Mouse (Mus musculus): Measurements from ENCODE around the gene Prl2b1. TPM values are rescaled to one million over a fixed set of nuclear protein-coding genes. Genes with fewer than 3 reads are reported as not detected.

The Prl2b1 gene
- polyA plus RNA-seq (2014; fragmentation: Nextera tagmentation; extraction: Ambion mirVana), result not detected in 2 replicates

- Histone ChIP-seq H3K36me3 (ENCODE audit: control insufficient read depth, insufficient read depth, low read length) (no peaks in the 10 kb centered on the region), H3K27ac (ENCODE audit: low read depth, low read length) (no peak within 1 kb of the TSS), H3K27me3 (replicated peaks; ENCODE audit: control insufficient read depth, insufficient read depth, low read length) (no peaks in the 10 kb centered on the region), H3K4me3 (ENCODE audit: low read depth, low read length) (no peak within 1 kb of the TSS), H3K4me1 (replicated peaks; ENCODE audit: control insufficient read depth, insufficient read depth, low read length) (no peaks in the 10 kb centered on the region), H3K4me2 (no peak within 1 kb of the TSS), H3K9ac (ENCODE audit: low read depth, low read length) (no peak within 1 kb of the TSS), H3K9me3 (ENCODE audit: control insufficient read depth, low read length) (no peaks in the 10 kb centered on the region)
- DNase-seq (ENCODE audit: low spot score), result no peak
- 72% methylated on average over 6 of the region's 6 CpGs for WGBS
- no peak for ATAC-seq (replicated peaks; ENCODE audit: low FRiP score)
These were observed at the start of gene Prl2b1 for GRCm38 (mm10) chr13:27390746-27391145. Gene Prl2b1, minus strand, starts transcription at chr13:27390846.

GRCm38 (mm10) chr13:27438588-27438987 is 47.9 kb upstream of the Prl2b1 start, which contains the start of gene Prl8a6:
Gene Prl8a6, minus strand, starts transcription at chr13:27438688.
- Histone ChIP-seq H3K4me2 (no peak within 1 kb of the TSS), H3K27me3 (replicated peaks; ENCODE audit: control insufficient read depth, insufficient read depth, low read length) (no peaks in the 10 kb centered on the region), H3K9me3 (ENCODE audit: control insufficient read depth, low read length) (no peaks in the 10 kb centered on the region), H3K9ac (ENCODE audit: low read depth, low read length) (no peak within 1 kb of the TSS), H3K27ac (ENCODE audit: low read depth, low read length) (no peak within 1 kb of the TSS), H3K4me1 (replicated peaks; ENCODE audit: control insufficient read depth, insufficient read depth, low read length) (no peaks in the 10 kb centered on the region), H3K36me3 (ENCODE audit: control insufficient read depth, insufficient read depth, low read length) (no peaks in the 10 kb centered on the region), H3K4me3 (ENCODE audit: low read depth, low read length) (no peak within 1 kb of the TSS)
- 76% methylated on average over 3 of the region's 3 CpGs for WGBS
- DNase-seq (ENCODE audit: low spot score) (no peak), ATAC-seq (replicated peaks; ENCODE audit: low FRiP score) (no peak)

GRCm38 (mm10) chr13:27433159-27433558 is 42.5 kb upstream of the Prl2b1 start:
- Histone ChIP-seq H3K4me3 (ENCODE audit: low read depth, low read length) (no peak overlapping the region), H3K36me3 (ENCODE audit: control insufficient read depth, insufficient read depth, low read length) (no peaks in the 10 kb centered on the region), H3K4me2 (no peak overlapping the region), H3K27me3 (replicated peaks; ENCODE audit: control insufficient read depth, insufficient read depth, low read length) (no peaks in the 10 kb centered on the region), H3K9ac (ENCODE audit: low read depth, low read length) (no peak overlapping the region), H3K27ac (ENCODE audit: low read depth, low read length) (no peak overlapping the region), H3K9me3 (ENCODE audit: control insufficient read depth, low read length) (no peaks in the 10 kb centered on the region), H3K4me1 (replicated peaks; ENCODE audit: control insufficient read depth, insufficient read depth, low read length) (no peaks in the 10 kb centered on the region)
- WGBS, result 73% methylated on average over 1 of the region's 1 CpGs
- no peak for ATAC-seq (replicated peaks; ENCODE audit: low FRiP score)
- DNase-seq (ENCODE audit: low spot score), result no peak

- H3K27ac ChIP-seq (ENCODE audit: low read depth, low read length), result no peak overlapping the region
- H3K27me3 ChIP-seq (replicated peaks; ENCODE audit: control insufficient read depth, insufficient read depth, low read length), result no peaks in the 10 kb centered on the region
- H3K9ac ChIP-seq (ENCODE audit: low read depth, low read length), result no peak overlapping the region
- no peak overlapping the region for H3K4me3 ChIP-seq (ENCODE audit: low read depth, low read length)
- H3K36me3 ChIP-seq (ENCODE audit: control insufficient read depth, insufficient read depth, low read length), result no peaks in the 10 kb centered on the region
- no peak overlapping the region for H3K4me2 ChIP-seq
- H3K4me1 ChIP-seq (replicated peaks; ENCODE audit: control insufficient read depth, insufficient read depth, low read length), result no peaks in the 10 kb centered on the region
- ATAC-seq (replicated peaks; ENCODE audit: low FRiP score), result no peak
- DNase-seq (ENCODE audit: low spot score), result no peak
- no peaks in the 10 kb centered on the region for H3K9me3 ChIP-seq (ENCODE audit: control insufficient read depth, low read length)
These were observed 23.0 kb upstream of the Prl2b1 start for GRCm38 (mm10) chr13:27413640-27414039.

- Histone ChIP-seq H3K9ac (ENCODE audit: low read depth, low read length) (no peak overlapping the region), H3K27me3 (replicated peaks; ENCODE audit: control insufficient read depth, insufficient read depth, low read length) (no peaks in the 10 kb centered on the region), H3K4me3 (ENCODE audit: low read depth, low read length) (no peak overlapping the region), H3K9me3 (ENCODE audit: control insufficient read depth, low read length) (no peaks in the 10 kb centered on the region), H3K4me1 (replicated peaks; ENCODE audit: control insufficient read depth, insufficient read depth, low read length) (no peaks in the 10 kb centered on the region), H3K36me3 (ENCODE audit: control insufficient read depth, insufficient read depth, low read length) (no peaks in the 10 kb centered on the region), H3K4me2 (no peak overlapping the region), H3K27ac (ENCODE audit: low read depth, low read length) (no peak overlapping the region)
- 89% methylated on average over 7 of the region's 7 CpGs for WGBS
- ATAC-seq (replicated peaks; ENCODE audit: low FRiP score), result no peak
- no peak for DNase-seq (ENCODE audit: low spot score)
These were observed 8.5 kb upstream of the Prl2b1 start for GRCm38 (mm10) chr13:27399061-27399724.

- H3K4me3 ChIP-seq (ENCODE audit: low read depth, low read length), result no peak within 1 kb of the TSS
- no peaks in the 10 kb centered on the region for H3K36me3 ChIP-seq (ENCODE audit: control insufficient read depth, insufficient read depth, low read length)
- no peak within 1 kb of the TSS for H3K4me2 ChIP-seq
- no peaks in the 10 kb centered on the region for H3K4me1 ChIP-seq (replicated peaks; ENCODE audit: control insufficient read depth, insufficient read depth, low read length)
- H3K9me3 ChIP-seq (ENCODE audit: control insufficient read depth, low read length), result no peaks in the 10 kb centered on the region
- no peak within 1 kb of the TSS for H3K27ac ChIP-seq (ENCODE audit: low read depth, low read length)
- DNase-seq (ENCODE audit: low spot score) (no peak), ATAC-seq (replicated peaks; ENCODE audit: low FRiP score) (no peak)
- 66% methylated on average over 2 of the region's 2 CpGs for WGBS
- no peak within 1 kb of the TSS for H3K9ac ChIP-seq (ENCODE audit: low read depth, low read length)
- H3K27me3 ChIP-seq (replicated peaks; ENCODE audit: control insufficient read depth, insufficient read depth, low read length), result no peaks in the 10 kb centered on the region
These were observed 45.3 kb downstream of the Prl2b1 start, which contains the start of gene Prl8a2 for GRCm38 (mm10) chr13:27345373-27345772. Gene Prl8a2, plus strand, starts transcription at chr13:27345673.

GRCm38 (mm10) chr13:27342733-27343275 is 47.8 kb downstream of the Prl2b1 start:
- Histone ChIP-seq H3K36me3 (ENCODE audit: control insufficient read depth, insufficient read depth, low read length) (no peaks in the 10 kb centered on the region), H3K27me3 (replicated peaks; ENCODE audit: control insufficient read depth, insufficient read depth, low read length) (no peaks in the 10 kb centered on the region), H3K9ac (ENCODE audit: low read depth, low read length) (no peak overlapping the region), H3K4me3 (ENCODE audit: low read depth, low read length) (no peak overlapping the region), H3K27ac (ENCODE audit: low read depth, low read length) (no peak overlapping the region), H3K9me3 (ENCODE audit: control insufficient read depth, low read length) (no peaks in the 10 kb centered on the region), H3K4me1 (replicated peaks; ENCODE audit: control insufficient read depth, insufficient read depth, low read length) (no peaks in the 10 kb centered on the region), H3K4me2 (no peak overlapping the region)
- DNase-seq (ENCODE audit: low spot score), result no peak
- ATAC-seq (replicated peaks; ENCODE audit: low FRiP score), result no peak
- WGBS, result 48% methylated on average over 3 of the region's 3 CpGs

GRCm38 (mm10) chr13:27334989-27335388 is 55.7 kb downstream of the Prl2b1 start:
- Histone ChIP-seq H3K9ac (ENCODE audit: low read depth, low read length) (no peak overlapping the region), H3K27me3 (replicated peaks; ENCODE audit: control insufficient read depth, insufficient read depth, low read length) (no peaks in the 10 kb centered on the region), H3K9me3 (ENCODE audit: control insufficient read depth, low read length) (no peaks in the 10 kb centered on the region), H3K4me2 (no peak overlapping the region), H3K36me3 (ENCODE audit: control insufficient read depth, insufficient read depth, low read length) (no peaks in the 10 kb centered on the region), H3K4me1 (replicated peaks; ENCODE audit: control insufficient read depth, insufficient read depth, low read length) (no peaks in the 10 kb centered on the region), H3K27ac (ENCODE audit: low read depth, low read length) (no peak overlapping the region), H3K4me3 (ENCODE audit: low read depth, low read length) (no peak overlapping the region)
- ATAC-seq (replicated peaks; ENCODE audit: low FRiP score) (no peak), DNase-seq (ENCODE audit: low spot score) (no peak)
- WGBS, result 83% methylated on average over 1 of the region's 1 CpGs
